Mouse (Mus musculus) liver, embryonic 15.5 days (tissue): ENCODE results near the gene Gpr157. TPM values are rescaled to one million over a fixed set of nuclear protein-coding genes. Genes with fewer than 3 reads are reported as not detected.
"Not testable (repeated sequence)": the region's sequence is repeated elsewhere in the genome, so short reads cannot be mapped to it uniquely, and the experiment has no call there.

Experiments used
- ATAC-seq: fragments of 200-750 bp; cut with Nextera tagmentation; 2 replicates; pipeline ENCODE4 v1.8.0; 2017; ENCODE audit warnings: moderate number of reproducible peaks, mild to moderate bottlenecking, moderate library complexity; ENCODE audit not compliant: insufficient read depth
- H3K27ac ChIP-seq: fragments of 300-500 bp; sonication (generic); replicated peaks from 2 replicates; pipeline ENCODE4 v1.5.1; 2015; ENCODE audit warnings: mild to moderate bottlenecking, inconsistent platforms
- H3K27me3 ChIP-seq: fragments of 300-500 bp; sonication (generic); 2 replicates; pipeline ENCODE4 v1.6.1; 2015; ENCODE audit warnings: mild to moderate bottlenecking, inconsistent platforms
- H3K36me3 ChIP-seq: fragments of 300-500 bp; sonication (generic); replicated peaks from 2 replicates; pipeline ENCODE4 v1.6.1; 2015; ENCODE audit warnings: moderate library complexity, mild to moderate bottlenecking, inconsistent platforms
- H3K4me1 ChIP-seq: fragments of 300-500 bp; sonication (generic); replicated peaks from 2 replicates; pipeline ENCODE4 v1.6.1; 2015; ENCODE audit warnings: inconsistent platforms
- H3K4me2 ChIP-seq: fragments of 300-500 bp; sonication (generic); 2 replicates; pipeline ENCODE4 v1.6.1; 2015; ENCODE audit warnings: moderate library complexity, mild to moderate bottlenecking, inconsistent platforms
- H3K4me3 ChIP-seq: fragments of 300-500 bp; sonication (generic); replicated peaks from 2 replicates; pipeline ENCODE4 v1.5.1; 2015; ENCODE audit warnings: mild to moderate bottlenecking, inconsistent platforms
- H3K9ac ChIP-seq: fragments of 300-500 bp; sonication (generic); 2 replicates; pipeline ENCODE4 v1.6.1; 2015; ENCODE audit warnings: moderate library complexity, mild to moderate bottlenecking, inconsistent platforms
- H3K9me3 ChIP-seq: fragments of 300-500 bp; sonication (generic); replicated peaks from 2 replicates; pipeline ENCODE4 v1.6.1; 2016; ENCODE audit warnings: inconsistent platforms
- WGBS: fragments of 180-500 bp; shearing (Covaris S2); methylation state at CpG from one replicate; pipeline ENCODE4 v1.1.7; 2015; ENCODE audit warnings: mixed read lengths; ENCODE audit not compliant: insufficient replicate concordance; 5-methylcytosine and 5-hydroxymethylcytosine counted together
- polyA plus RNA-seq: library from polyadenylated mRNA; unstranded; fragments of >200 nt; fragmentation: Nextera tagmentation; extraction: Ambion mirVana; gene quantifications from 2 replicates; pipeline ENCODE4 v1.2.1, GENCODE M21; 2015

Gpr157 gene
- polyA plus RNA-seq = 0.31 and 0.44 TPM in 2 replicates

DNA sequence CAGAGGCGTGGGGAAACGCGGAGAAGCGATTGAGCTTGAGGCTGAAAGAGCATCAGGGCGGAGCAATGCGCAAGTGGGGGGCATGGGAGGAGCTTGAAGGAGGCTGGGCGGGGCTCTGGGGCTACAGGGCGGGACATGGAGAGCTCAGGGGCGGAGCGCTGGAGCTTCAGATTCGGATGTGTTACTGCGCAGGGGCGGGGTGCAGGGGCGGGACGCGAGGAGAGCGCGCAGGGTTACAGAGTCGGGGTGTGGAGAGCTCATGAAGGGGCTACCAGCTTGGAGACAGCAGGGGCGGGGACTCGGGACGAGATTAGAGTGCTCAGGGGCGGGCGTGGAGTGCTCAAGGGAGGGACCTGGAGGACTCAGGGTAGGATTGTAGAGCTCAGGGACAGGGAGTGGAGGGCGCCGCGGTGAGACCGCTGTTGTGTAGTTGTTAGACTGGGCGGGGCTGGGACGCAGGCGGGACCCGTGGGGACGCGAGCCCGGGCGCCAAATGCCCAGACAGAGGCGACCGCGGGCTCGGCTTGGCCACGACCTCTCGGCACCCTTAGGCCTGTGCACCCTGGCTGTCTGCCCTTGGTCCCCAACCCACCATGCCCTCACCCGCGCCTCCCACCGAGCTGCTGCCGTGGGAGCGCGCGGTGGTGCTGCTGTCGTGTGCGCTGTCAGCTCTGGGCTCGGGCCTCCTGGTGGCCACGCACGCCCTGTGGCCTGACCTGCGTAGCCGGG is at the start of gene Gpr157:
TSS of gene Gpr157 (plus strand) at position 205 of the 729 bp plus-strand sequence.
- Histone ChIP-seq H3K4me1 (peaks cover 15% of the 10 kb centered on the region), H3K4me3 (peak within 1 kb of the TSS; percentile 59), H3K36me3 (no peaks in the 10 kb centered on the region), H3K9ac (peak within 1 kb of the TSS; percentile 58), H3K4me2 (peak within 1 kb of the TSS; percentile 89), H3K27ac (0 out of 2 replicates have a peak within 1 kb of the TSS, but pooled peaks have one; percentile 24), H3K9me3 (no peaks in the 10 kb centered on the region), H3K27me3 (peaks cover 43% of the 10 kb centered on the region)
- under 1% methylated on average over 50 of the region's 56 CpGs for WGBS
- peak; percentile 94 for ATAC-seq

DNA sequence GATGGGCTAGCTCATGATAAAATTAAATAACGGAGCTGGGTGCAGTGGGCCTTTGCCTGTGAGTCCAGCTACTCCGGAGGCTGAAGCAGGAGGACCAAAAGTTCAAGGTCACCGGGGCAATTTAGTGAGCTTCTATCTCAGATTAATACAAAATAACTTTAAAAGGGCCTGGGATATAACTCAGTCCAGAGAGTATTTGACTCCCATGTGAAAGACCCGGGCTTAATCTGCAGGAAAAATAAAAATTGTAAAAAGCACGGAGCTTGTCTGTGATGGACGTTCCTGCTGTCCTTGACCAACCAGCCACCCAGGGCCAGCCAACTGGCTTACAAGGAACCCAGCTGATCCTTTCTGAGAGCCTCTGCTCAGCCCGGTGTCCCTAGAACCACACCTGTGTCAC is 48.6 kb upstream of the Gpr157 start:
- H3K36me3 ChIP-seq = no peaks in the 10 kb centered on the region
- no peaks in the 10 kb centered on the region for H3K9me3 ChIP-seq
- H3K4me1 ChIP-seq = no peaks in the 10 kb centered on the region; the same call in 1 of the 2 replicates
- 58% methylated on average over 7 of the region's 7 CpGs for WGBS
- no peak overlapping the region for H3K4me2 ChIP-seq
- no peak overlapping the region for H3K9ac ChIP-seq
- no peak for ATAC-seq
- H3K27ac ChIP-seq = no peak overlapping the region
- H3K27me3 ChIP-seq = peaks cover 24% of the 10 kb centered on the region
- no peak overlapping the region for H3K4me3 ChIP-seq

- no peaks in the 10 kb centered on the region for H3K36me3 ChIP-seq
- no peak overlapping the region for H3K4me2 ChIP-seq
- H3K4me3 ChIP-seq = no peak overlapping the region
- no peaks in the 10 kb centered on the region for H3K9me3 ChIP-seq
- no peaks in the 10 kb centered on the region; the same call in 1 of the 2 replicates for H3K4me1 ChIP-seq
- ATAC-seq = no peak
- peaks cover 11% of the 10 kb centered on the region for H3K27me3 ChIP-seq
- no peak overlapping the region for H3K27ac ChIP-seq
- H3K9ac ChIP-seq = no peak overlapping the region
- 43% methylated on average over 9 of the region's 9 CpGs for WGBS
Observed at GRCm38 (mm10) chr4:150040003-150040581, 47.1 kb upstream of the Gpr157 start.

GRCm38 (mm10) chr4:150040856-150041255 is 46.3 kb upstream of the Gpr157 start:
- not testable (repeated sequence) for H3K36me3 ChIP-seq, H3K9ac ChIP-seq, H3K4me1 ChIP-seq, ATAC-seq, H3K9me3 ChIP-seq, H3K27ac ChIP-seq, H3K4me2 ChIP-seq, H3K4me3 ChIP-seq
- 38% methylated on average over 1 of the region's 1 CpGs for WGBS
- H3K27me3 ChIP-seq = peaks cover 12% of the 10 kb centered on the region

DNA sequence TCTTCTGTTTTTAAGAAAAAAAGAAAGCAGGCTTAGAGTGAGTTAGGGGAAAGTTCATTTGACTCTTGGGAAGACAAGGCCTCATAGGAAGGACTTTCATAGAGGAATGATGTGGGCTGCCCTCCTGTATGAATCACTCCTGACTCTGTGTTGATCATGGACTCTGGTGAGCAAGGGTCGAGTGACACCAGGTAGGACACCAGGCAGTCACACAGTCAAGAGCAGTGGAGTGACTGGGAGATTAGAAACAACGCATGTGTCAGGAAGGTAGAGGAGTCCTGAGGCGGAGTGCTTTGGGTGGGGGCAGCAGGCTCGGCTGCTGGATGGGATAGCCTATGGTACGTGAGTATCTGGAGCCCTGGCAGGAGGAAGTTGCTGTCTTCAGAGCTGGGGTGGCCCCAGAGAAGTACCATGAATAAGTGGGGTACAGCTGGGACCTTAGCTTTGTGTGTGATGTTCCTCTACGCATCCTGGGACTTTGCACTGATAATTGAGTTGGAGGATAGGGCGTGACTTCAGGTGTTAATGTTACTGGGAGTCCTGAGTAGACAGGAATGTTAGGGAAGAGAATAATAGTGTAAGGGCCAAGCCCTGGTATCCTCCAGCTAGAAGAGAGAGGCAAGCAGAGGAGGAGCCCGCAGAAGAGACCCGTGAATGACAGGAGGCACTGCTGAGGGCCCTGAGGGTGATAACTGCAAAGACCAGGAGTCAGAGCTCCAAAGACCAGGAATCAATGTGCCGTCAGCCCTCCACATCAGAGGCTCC is 45.6 kb upstream of the Gpr157 start:
- Histone ChIP-seq H3K27ac (no peak overlapping the region), H3K4me3 (no peak overlapping the region), H3K4me1 (no peaks in the 10 kb centered on the region; the same call in 1 of the 2 replicates), H3K36me3 (no peaks in the 10 kb centered on the region), H3K9ac (no peak overlapping the region), H3K9me3 (no peaks in the 10 kb centered on the region), H3K27me3 (peaks cover 15% of the 10 kb centered on the region), H3K4me2 (no peak overlapping the region)
- no peak for ATAC-seq
- WGBS = 55% methylated on average over 10 of the region's 10 CpGs

GRCm38 (mm10) chr4:150043591-150043990 is 43.6 kb upstream of the Gpr157 start:
- peaks cover 29% of the 10 kb centered on the region for H3K27me3 ChIP-seq
- no peak overlapping the region for H3K9ac ChIP-seq
- H3K27ac ChIP-seq = no peak overlapping the region
- H3K4me1 ChIP-seq = peaks cover 3% of the 10 kb centered on the region; the same call in 1 of the 2 replicates
- WGBS = 72% methylated on average over 9 of the region's 9 CpGs
- H3K4me3 ChIP-seq = no peak overlapping the region
- no peaks in the 10 kb centered on the region for H3K9me3 ChIP-seq
- no peak overlapping the region for H3K4me2 ChIP-seq
- no peaks in the 10 kb centered on the region for H3K36me3 ChIP-seq
- no peak for ATAC-seq

DNA sequence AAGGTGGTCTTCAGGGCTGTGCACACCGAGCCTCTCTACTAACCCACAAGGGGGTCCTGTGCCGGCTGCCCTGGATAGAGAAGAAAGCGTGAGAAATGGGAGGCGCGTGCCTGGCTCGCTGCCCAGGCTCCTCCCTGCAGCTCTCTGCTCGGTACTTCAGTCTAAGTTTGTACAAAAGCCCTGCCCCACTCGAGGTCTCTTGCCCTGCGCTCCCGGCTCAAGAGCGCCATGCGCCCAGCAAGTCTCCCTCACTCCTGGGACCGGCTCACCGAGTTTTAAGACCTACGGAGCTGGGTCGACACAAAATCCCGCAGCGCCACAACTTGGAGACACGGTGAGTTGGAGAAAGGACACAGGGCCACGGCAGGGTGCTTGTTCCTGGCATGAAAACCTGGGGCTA is 39.1 kb upstream of the Gpr157 start:
- Histone ChIP-seq H3K36me3 (no peaks in the 10 kb centered on the region), H3K4me3 (peak overlapping the region; percentile 40), H3K9ac (no peak overlapping the region), H3K27ac (no peak overlapping the region), H3K4me1 (peaks cover 8% of the 10 kb centered on the region; the same call in 1 of the 2 replicates), H3K4me2 (peak overlapping the region; percentile 66), H3K27me3 (peaks cover 65% of the 10 kb centered on the region), H3K9me3 (no peaks in the 10 kb centered on the region)
- WGBS = 1% methylated on average over 20 of the region's 20 CpGs
- ATAC-seq = no peak

- 1% methylated on average over 49 of the region's 49 CpGs for WGBS
- Histone ChIP-seq H3K4me1 (peaks cover 8% of the 10 kb centered on the region; the same call in 1 of the 2 replicates), H3K9me3 (no peaks in the 10 kb centered on the region), H3K27ac (no peak overlapping the region), H3K36me3 (no peaks in the 10 kb centered on the region), H3K9ac (no peak overlapping the region), H3K4me3 (peak overlapping the region; percentile 40), H3K27me3 (peaks cover 65% of the 10 kb centered on the region), H3K4me2 (peak overlapping the region; percentile 66)
- ATAC-seq = no peak
Observed at GRCm38 (mm10) chr4:150048478-150049156, 38.5 kb upstream of the Gpr157 start.

DNA sequence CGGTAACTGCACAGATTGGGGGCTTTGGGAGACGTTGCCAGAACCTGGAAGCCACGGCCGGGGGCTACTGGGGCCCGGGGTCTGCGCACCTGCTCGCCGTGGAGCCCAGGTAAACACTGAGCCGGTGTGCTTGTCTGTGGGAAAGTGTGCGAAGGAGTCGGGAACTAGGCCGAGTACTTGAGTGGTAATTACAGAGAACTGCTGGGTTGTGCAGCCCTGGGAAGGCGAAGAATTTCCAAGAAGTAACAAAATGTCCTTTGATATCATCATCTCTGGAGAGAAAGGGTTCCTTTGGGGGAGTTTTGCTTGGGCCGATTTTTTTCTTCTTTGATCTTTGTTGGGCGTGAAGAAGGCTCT is 38.0 kb upstream of the Gpr157 start:
- WGBS = 16% methylated on average over 15 of the region's 15 CpGs
- H3K9me3 ChIP-seq = no peaks in the 10 kb centered on the region
- H3K27ac ChIP-seq = no peak overlapping the region
- no peak for ATAC-seq
- peaks cover 8% of the 10 kb centered on the region; the same call in 1 of the 2 replicates for H3K4me1 ChIP-seq
- H3K4me2 ChIP-seq = peak overlapping the region; percentile 66
- no peaks in the 10 kb centered on the region for H3K36me3 ChIP-seq
- H3K27me3 ChIP-seq = peaks cover 65% of the 10 kb centered on the region
- no peak overlapping the region for H3K9ac ChIP-seq
- H3K4me3 ChIP-seq = peak overlapping the region; percentile 40

GRCm38 (mm10) chr4:150049564-150050226 is 37.5 kb upstream of the Gpr157 start:
- no peaks in the 10 kb centered on the region for H3K9me3 ChIP-seq
- peaks cover 65% of the 10 kb centered on the region for H3K27me3 ChIP-seq
- H3K4me1 ChIP-seq = peaks cover 8% of the 10 kb centered on the region; the same call in 1 of the 2 replicates
- H3K36me3 ChIP-seq = no peaks in the 10 kb centered on the region
- H3K4me2 ChIP-seq = no peak overlapping the region
- 15% methylated on average over 13 of the region's 13 CpGs for WGBS
- no peak overlapping the region for H3K9ac ChIP-seq
- ATAC-seq = no peak
- H3K4me3 ChIP-seq = no peak overlapping the region
- no peak overlapping the region for H3K27ac ChIP-seq
